In genomic region chrX:109012371-109013031, GRCm38 (mm10) we compare ENCODE assay signal across 8 mouse cellular contexts. TPM values are rescaled to one million over a fixed set of nuclear protein-coding genes. Genes with fewer than 3 reads are reported as not detected.
A peak's percentile ranks its signal among the peaks of the same experiment; 100 is the strongest.
DNase-seq lines count a peak whose midpoint lies in the region; ATAC-seq lines count a peak whose summit lies in the region.

No protein-coding gene starts in this region.

- H3K4me1 ChIP-seq in forebrain, embryonic 14.5 days (ENCODE audit: control insufficient read depth, insufficient read depth, low read length): no peaks in the 10 kb centered on the region
- no peaks in the 10 kb centered on the region for H3K4me1 ChIP-seq in hindbrain, embryonic 10.5 days (replicated peaks)
- no peaks in the 10 kb centered on the region for H3K4me1 ChIP-seq in lung, embryonic 15.5 days

- 24% methylated on average over 23 of the region's 23 CpGs for WGBS in forebrain, embryonic 14.5 days
- 21% methylated on average over 23 of the region's 23 CpGs for WGBS in hindbrain, embryonic 10.5 days
- 18% methylated on average over 23 of the region's 23 CpGs for WGBS in lung, embryonic 15.5 days

- H3K27ac ChIP-seq in forebrain, embryonic 14.5 days (ENCODE audit: low read depth, low read length): peak overlapping the region; percentile 59
- peak overlapping the region; percentile 82 for H3K27ac ChIP-seq in hindbrain, embryonic 10.5 days
- peak overlapping the region; percentile 86 for H3K27ac ChIP-seq in lung, embryonic 15.5 days

- H3K4me3 ChIP-seq in forebrain, embryonic 14.5 days (ENCODE audit: low read depth, low read length): peak overlapping the region; percentile 41
- H3K4me3 ChIP-seq in hindbrain, embryonic 10.5 days: peak overlapping the region; percentile 54
- H3K4me3 ChIP-seq in lung, embryonic 15.5 days: peak overlapping the region; percentile 51

- peak overlapping the region; percentile 53 for H3K4me2 ChIP-seq in forebrain, embryonic 14.5 days (ENCODE audit: low read length)
- H3K4me2 ChIP-seq in lung, embryonic 15.5 days: peak overlapping the region; percentile 55

- H3K9ac ChIP-seq in forebrain, embryonic 14.5 days (ENCODE audit: low read length): peak overlapping the region; percentile 52
- peak overlapping the region; percentile 40 for H3K9ac ChIP-seq in lung, embryonic 15.5 days

- peak; percentile 66 for DNase-seq in MN1 (ENCODE audit: low spot score)
- DNase-seq in cerebellum, adult 11 months: peak; percentile 22
- DNase-seq in forebrain, embryonic 14.5 days (ENCODE audit: low spot score): peak; percentile 83
- DNase-seq in hindbrain, embryonic 10.5 days (ENCODE audit: low spot score): peak; percentile 63
- peak; percentile 21 for DNase-seq in layer of hippocampus, adult 9-10 months (ENCODE audit: low spot score)
- DNase-seq in retina, adult 2 months (ENCODE audit: low read depth, low spot score): peak; percentile 28
- peak; percentile 22 for DNase-seq in urinary bladder, postnatal 25 days (ENCODE audit: low spot score)

- H3K36me3 ChIP-seq in forebrain, embryonic 14.5 days (ENCODE audit: control insufficient read depth, insufficient read depth, low read length): no peaks in the 10 kb centered on the region
- H3K36me3 ChIP-seq in hindbrain, embryonic 10.5 days: no peaks in the 10 kb centered on the region
- no peaks in the 10 kb centered on the region for H3K36me3 ChIP-seq in lung, embryonic 15.5 days

- no peaks in the 10 kb centered on the region for H3K27me3 ChIP-seq in forebrain, embryonic 14.5 days (replicated peaks; ENCODE audit: control insufficient read depth, insufficient read depth, low read length)
- H3K27me3 ChIP-seq in hindbrain, embryonic 10.5 days (ENCODE audit: insufficient read depth, poor library complexity, severe bottlenecking): no peaks in the 10 kb centered on the region
- H3K27me3 ChIP-seq in lung, embryonic 15.5 days: no peaks in the 10 kb centered on the region

- peak; percentile 85 for ATAC-seq in forebrain, embryonic 14.5 days
- peak; percentile 84 for ATAC-seq in lung, embryonic 15.5 days (ENCODE audit: borderline replicate concordance, extremely low read depth, low FRiP score, low TSS enrichment)

- no peaks in the 10 kb centered on the region for H3K9me3 ChIP-seq in forebrain, embryonic 14.5 days (replicated peaks; ENCODE audit: control insufficient read depth, low read length)
- H3K9me3 ChIP-seq in hindbrain, embryonic 10.5 days: no peaks in the 10 kb centered on the region
- H3K9me3 ChIP-seq in lung, embryonic 15.5 days: no peaks in the 10 kb centered on the region

RNA-seq across cellular contexts. Expression of gene Hmgn5, which starts 0.7 kb away (rescaled TPM):
- polyA plus RNA-seq in forebrain, embryonic 14.5 days (2014; fragmentation: Nextera tagmentation; extraction: Ambion mirVana): 13.3 and 14.8 TPM in 2 replicates
- 13.0 and 23.2 TPM in 2 replicates for polyA plus RNA-seq in hindbrain, embryonic 10.5 days (2016; fragmentation: Nextera tagmentation; extraction: Ambion mirVana)
- 27.6 and 30.7 TPM in 2 replicates for polyA plus RNA-seq in lung, embryonic 15.5 days (2015; fragmentation: Nextera tagmentation; extraction: Ambion mirVana)

Comparison
In these comparisons a context has a peak if more than half of its experiments do, and no peak if none do; other contexts are left out.
1. Peak in every context shown above with its lines: DNase-seq, ATAC-seq, H3K4me3 ChIP-seq and H3K27ac ChIP-seq.
2. DNase-seq: peak in every context shown above with its lines; median percentile 83 in forebrain, embryonic 14.5 days; 66 in MN1; 63 in hindbrain, embryonic 10.5 days; 28 in retina, adult 2 months; 22 in cerebellum, adult 11 months; 22 in urinary bladder, postnatal 25 days; 21 in layer of hippocampus, adult 9-10 months.